Mouse (Mus musculus) spleen, postnatal 36 days (tissue): Measurements from ENCODE around the gene Ccl3.

Source experiments
- DNase-seq, 2 experiments: peaks; one replicate each; pipeline ENCODE4 v3.0.0; 2022; ENCODE audit warnings: low spot score in 2 of 2, mixed read lengths in 1 of 2

Gene Ccl3

DNA sequence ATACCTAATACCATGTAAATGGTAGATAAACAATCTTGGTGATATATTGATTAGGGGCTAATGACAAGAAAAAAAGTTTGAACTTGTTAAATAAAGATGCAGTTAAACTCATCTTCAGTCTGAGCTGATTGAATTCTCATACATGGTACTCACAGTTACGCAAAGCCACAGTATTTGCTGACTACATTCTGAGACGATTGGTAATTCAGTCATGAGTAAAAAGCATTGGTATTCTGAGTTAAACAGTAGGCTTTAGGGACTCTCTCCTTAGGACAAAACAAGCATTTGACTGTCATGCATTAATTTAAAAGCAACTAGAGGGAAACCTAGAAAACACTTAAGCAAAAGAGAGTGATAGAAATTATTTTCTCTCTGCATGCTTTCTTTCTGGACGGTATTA lies 25.6 kb downstream of the Ccl3 start:
- no peak for DNase-seq

DNA sequence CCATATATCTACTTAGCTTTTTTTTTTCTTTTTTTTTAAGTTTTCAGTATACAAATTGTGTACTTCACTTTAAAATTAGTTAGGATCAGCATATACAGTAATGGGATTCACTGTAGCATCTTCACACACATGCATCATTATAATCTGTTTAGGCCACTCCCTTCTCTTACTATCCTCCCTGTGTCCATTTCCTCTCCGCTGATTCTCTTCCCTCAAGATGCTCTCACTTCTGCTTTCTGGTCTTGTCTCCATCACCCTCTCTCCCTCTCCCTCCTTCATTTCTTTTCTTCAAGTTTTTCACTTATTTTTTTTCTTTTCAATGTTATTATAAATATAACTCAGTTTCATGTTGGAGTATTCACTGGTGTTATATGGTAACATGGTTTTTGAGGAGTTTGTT lies 30.1 kb downstream of the Ccl3 start:
- DNase-seq, result no peak

DNA sequence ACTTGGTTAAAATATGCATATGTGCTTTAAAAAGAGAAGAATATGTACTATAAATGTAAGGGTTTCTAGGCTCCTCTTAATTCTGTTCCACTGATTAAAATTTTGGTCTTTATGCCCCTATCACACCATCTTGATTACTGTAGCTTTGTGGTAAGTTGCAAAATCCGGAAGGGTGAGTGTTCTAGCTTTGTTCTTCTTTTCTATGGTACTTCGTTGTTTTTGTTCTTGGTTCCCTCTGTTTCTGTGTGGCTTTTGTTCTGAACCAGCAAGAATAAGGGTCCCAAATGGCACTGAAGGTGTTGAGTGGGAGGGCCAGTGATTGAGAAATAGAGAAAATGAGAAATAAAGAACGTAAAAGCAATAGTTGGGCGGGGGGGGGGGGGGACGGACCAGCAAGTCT lies 30.9 kb downstream of the Ccl3 start:
- no peak for DNase-seq

DNA sequence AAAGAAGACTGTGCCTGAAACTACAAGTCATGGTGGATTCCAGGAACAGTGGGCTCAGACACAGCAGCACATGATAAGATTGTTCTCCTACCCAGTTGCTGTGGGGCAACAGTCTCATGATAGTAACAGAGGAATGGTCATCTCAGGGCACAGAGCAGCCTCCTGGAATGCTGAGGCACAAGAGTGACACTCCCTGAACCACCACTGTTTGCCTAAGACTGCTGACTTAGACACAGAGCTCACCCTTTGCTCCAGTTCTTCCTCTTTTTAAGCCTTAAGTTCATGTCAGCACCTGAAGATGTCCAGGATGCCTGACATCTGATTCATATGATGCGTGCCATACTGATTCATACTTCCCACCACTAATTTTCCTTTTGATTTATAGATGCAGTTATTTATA lies 32.6 kb downstream of the Ccl3 start:
- DNase-seq, result no peak

DNA sequence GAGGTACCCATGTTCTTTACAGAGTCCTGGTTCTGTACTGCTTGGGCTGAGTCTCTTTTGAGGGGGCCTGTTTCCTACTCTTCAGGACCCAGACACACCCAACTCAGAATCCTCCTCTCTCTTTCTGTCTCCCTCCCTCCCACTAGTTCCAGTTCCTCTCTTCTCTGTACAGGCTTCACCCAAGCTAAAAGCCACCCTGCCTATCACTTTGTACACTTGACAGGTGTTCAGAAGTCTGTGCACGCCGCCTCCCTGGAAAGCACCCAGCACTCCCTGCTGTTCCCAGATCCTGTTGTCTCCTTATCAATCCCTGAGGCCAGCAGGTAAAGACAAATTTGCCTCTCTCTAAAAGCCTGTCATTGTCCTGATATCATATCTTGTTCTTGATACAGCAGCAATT lies 38.3 kb downstream of the Ccl3 start:
- peak in 1 of 2 experiments; percentile 8 for DNase-seq

DNA sequence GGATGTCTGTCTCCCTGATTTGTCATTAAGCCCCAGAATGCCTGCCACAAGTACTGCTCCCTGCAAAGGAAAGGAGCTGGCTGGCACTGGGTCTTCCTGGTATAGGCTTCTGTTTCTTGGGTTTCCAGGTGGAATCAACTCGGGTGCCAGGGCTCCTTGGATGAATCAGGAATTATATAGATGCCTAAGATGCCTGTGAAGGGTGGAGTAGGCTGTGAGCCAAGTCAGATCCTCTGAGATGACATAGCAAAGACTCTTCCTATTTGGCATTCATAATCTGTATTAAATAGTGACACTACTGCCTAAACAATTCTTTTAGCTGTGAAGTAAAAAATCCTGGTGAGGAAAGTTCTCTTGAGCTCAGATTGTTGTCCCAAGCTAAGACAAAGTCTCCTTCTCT lies 42.8 kb downstream of the Ccl3 start:
- no peak for DNase-seq

DNA sequence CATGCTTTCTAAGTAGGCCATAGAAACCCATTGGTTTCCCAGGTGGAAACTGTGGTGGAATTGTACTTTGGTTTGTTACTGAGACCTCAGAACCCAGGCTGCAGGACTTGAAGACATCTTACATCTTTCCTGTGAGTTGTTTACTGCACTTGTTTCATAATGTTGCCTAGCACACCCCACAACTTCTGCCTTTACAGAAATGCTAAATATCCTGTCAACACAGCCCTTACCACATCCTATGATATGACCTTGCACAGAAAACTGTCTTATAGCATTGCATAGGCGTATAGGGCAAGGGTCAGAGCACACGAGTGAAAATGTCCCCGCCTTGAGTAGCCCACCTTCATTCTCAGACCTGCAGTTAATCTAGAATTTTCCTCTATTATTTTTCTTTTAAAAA lies 43.6 kb downstream of the Ccl3 start:
- DNase-seq, result no peak

DNA sequence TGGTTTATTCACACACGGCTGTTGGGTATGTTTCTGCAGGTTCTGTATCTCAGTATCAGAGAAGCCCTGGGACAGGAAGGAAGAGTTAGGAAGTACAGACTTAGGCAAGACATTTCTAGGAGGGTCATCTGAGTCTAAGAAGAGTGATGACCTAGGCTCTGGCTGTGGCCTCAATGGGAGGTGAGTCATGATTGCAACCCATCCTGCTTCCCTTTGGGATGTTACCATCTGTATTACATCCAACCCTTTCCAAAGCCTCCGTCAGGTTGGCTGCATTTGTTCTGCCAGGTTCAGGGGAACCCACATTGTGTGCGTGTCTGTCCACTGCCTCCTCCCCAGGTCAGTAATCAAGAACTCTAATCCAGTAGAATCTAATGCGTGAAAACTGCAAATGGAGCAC lies 44.5 kb downstream of the Ccl3 start:
- DNase-seq, result no peak

DNA sequence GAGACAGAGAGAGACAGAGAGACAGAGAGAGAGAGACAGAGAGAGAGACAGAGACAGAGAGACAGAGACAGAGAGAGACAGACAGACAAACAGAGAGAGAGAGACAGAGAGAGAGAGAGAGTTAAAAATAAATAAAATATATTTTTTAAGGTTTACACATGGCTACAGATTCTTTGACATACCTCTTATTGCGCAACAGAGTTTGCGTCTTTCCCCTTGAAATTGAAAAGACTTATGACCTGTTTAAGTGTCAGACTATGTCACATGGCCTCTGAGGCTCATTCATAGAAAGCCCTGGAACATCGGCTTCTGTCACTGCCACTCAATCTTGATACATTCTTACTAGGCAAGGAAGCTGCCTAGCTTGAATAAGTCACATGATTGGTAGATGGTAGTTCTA lies 45.8 kb downstream of the Ccl3 start:
- DNase-seq, result no peak

DNA sequence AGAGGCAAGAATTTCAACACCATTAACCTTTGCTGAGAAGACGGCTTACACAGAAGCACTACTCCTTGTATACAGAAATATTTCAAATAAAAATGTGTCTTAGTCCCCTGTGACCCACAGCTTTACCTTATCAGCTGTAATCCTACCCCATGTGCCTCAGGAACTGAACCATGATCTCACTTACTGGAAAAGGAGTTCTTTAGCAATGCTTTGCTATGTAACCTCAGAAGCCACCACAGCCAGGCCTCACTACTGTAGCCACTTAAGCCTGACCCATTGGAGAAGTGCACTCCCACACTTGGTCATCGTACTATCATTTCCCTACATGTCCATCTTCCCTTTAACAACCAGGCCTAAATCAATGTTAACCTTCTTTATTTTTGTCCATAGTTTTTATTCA lies 48.6 kb downstream of the Ccl3 start:
- no peak for DNase-seq

DNA sequence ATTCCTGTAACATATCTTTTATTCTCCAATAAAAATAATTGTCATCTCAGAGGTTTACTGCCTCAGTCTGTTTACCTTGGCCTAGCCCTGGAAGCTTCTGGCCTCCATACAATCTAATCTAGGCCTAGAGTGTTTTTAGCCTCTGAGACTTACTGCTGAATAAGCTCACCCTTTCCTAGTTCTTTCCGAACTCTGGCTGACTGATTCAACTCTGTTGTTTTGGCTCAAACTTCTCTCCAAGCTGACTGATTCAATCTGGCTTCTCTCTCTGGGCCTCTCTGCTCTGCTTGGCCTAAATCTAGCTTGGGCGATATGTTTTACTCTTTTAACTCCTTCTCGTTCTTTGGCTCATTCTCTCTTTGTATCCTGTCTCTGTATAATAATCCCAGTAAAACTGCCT lies 50.2 kb downstream of the Ccl3 start:
- no peak for DNase-seq

DNA sequence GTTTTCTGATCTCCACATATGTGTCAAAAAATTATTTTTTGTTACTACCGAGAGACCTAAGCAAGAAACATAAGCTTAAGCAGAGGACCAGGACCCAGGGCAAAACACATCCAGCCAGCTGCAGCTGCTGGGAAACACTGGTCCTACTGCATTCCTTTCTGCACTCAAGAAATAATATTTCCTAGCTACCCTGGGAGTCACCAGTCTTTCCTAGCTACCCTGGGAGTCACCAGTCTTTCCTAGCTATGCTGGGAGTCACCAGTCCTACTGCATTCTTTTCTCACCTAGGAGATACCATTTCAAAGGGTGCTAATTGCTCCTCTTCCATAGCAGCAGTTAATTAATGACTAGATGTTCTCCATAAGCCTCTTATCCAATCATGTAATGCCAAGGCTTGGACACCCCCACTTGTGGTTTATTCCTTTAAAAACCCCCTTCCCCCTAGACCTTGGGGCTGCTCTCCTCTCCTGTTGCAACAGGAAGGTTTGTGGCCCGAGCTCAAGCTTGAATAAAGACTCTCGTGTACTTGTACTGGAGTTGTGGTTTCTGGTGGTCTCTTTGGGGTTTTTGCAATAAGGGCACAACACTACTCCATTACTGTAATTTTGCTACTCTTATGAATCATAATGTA lies 50.8 kb downstream of the Ccl3 start:
- DNase-seq, result no peak
